In the genomic region with DNA sequence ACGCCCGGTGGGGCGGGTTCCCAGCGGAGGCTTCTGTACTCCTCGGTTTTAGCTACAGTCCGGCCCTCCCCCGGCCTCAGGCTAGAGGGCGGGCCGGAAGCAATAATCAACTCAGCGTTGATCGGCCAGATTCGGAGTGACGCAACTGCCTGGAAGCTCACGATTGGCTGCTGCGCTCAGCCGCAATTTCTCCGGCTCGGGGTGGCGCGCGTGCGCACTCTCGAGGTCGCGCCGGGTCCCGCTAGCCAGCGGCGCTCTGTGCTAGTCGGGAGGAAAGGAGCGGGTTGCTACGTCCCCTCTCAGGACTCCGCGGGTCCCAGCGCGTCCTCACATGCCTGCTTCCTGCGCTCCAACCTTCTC, we compare ENCODE assay signal across 8 mouse cellular contexts. TPM values are rescaled to one million over a fixed set of nuclear protein-coding genes. Genes with fewer than 3 reads are reported as not detected.
DNase-seq lines count a peak whose midpoint lies in the region; ATAC-seq and TF ChIP-seq lines count a peak whose summit lies in the region.

A gene (minus strand): TSS at position 113 of the 360 bp plus-strand sequence.

- H3K79me3 ChIP-seq in C2C12 (ENCODE audit: low read depth), result no peaks in the 10 kb centered on the region

- H3K27me3 ChIP-seq in C2C12 (ENCODE audit: control insufficient read depth, insufficient read depth, insufficient read length), result no peaks in the 10 kb centered on the region
- H3K27me3 ChIP-seq in erythroblast, embryonic 14.5 days (ENCODE audit: control insufficient read depth), result no peaks in the 10 kb centered on the region
- no peaks in the 10 kb centered on the region for H3K27me3 ChIP-seq in heart, embryonic 11.5 days (ENCODE audit: control insufficient read depth, insufficient read depth, low read length)
- no peaks in the 10 kb centered on the region for H3K27me3 ChIP-seq in kidney, embryonic 16.5 days (ENCODE audit: insufficient read depth, low read length)
- no peaks in the 10 kb centered on the region for H3K27me3 ChIP-seq in liver, adult 2 months (ENCODE audit: control insufficient read depth, insufficient read depth, low read length)
- no peaks in the 10 kb centered on the region for H3K27me3 ChIP-seq in myocyte (ENCODE audit: control insufficient read depth, insufficient read depth, insufficient read length)
- H3K27me3 ChIP-seq in splenic B cell, adult 2 months (ENCODE audit: control insufficient read depth, insufficient read depth, low read length, poor library complexity, severe bottlenecking), result 0 out of 2 replicates have a peak, but pooled peaks cover 2% of the 10 kb centered on the region

- H3K27ac ChIP-seq in heart, embryonic 11.5 days (ENCODE audit: low read depth, low read length), result peak within 1 kb of the TSS; percentile 79
- H3K27ac ChIP-seq in kidney, embryonic 16.5 days (ENCODE audit: low read length), result peak within 1 kb of the TSS; percentile 78; the same call in 1 of the 2 replicates
- H3K27ac ChIP-seq in liver, adult 2 months (replicated peaks; ENCODE audit: insufficient read depth, low read depth, low read length), result peak within 1 kb of the TSS; percentile 85

- TF ChIP-seq CTCF in C2C12 (IDR thresholded peaks at IDR 0.05; ENCODE audit: control insufficient read depth, insufficient read depth, insufficient read length), result no peak
- no peak for TF ChIP-seq CTCF in brain, embryonic 14.5 days (IDR thresholded peaks at IDR 0.05; ENCODE audit: borderline replicate concordance, extremely low read depth, insufficient read depth, insufficient read length)
- TF ChIP-seq CTCF in liver, adult 2 months (IDR thresholded peaks at IDR 0.05; ENCODE audit: low read depth, low read length), result no peak

- no peaks in the 10 kb centered on the region for H3K9me3 ChIP-seq in erythroblast, embryonic 14.5 days (ENCODE audit: control insufficient read depth, low read length)
- H3K9me3 ChIP-seq in heart, embryonic 11.5 days (replicated peaks; ENCODE audit: control insufficient read depth, low read length), result no peaks in the 10 kb centered on the region
- no peaks in the 10 kb centered on the region for H3K9me3 ChIP-seq in kidney, embryonic 16.5 days (ENCODE audit: low read length)

- H3K79me2 ChIP-seq in C2C12 (ENCODE audit: control insufficient read depth, insufficient read depth) (no peaks in the 10 kb centered on the region), myocyte (ENCODE audit: control insufficient read depth, insufficient read depth) (no peaks in the 10 kb centered on the region)
- no peaks in the 10 kb centered on the region for H3K79me2 ChIP-seq in liver, adult 2 months (ENCODE audit: control insufficient read depth, insufficient read depth, low read length)

- ATAC-seq in heart, embryonic 11.5 days (replicated peaks; ENCODE audit: insufficient number of reproducible peaks, low FRiP score, low TSS enrichment), result peak; percentile 96
- ATAC-seq in kidney, embryonic 16.5 days (ENCODE audit: low FRiP score, low TSS enrichment), result peak; percentile 97

- WGBS in heart, embryonic 11.5 days (ENCODE audit: insufficient replicate concordance), result 0% methylated on average over 37 of the region's 37 CpGs
- WGBS in kidney, embryonic 16.5 days, result 0% methylated on average over 37 of the region's 37 CpGs
- WGBS in liver, adult 2 months, result under 1% methylated on average over 37 of the region's 37 CpGs

- H3K36me3 ChIP-seq in C2C12 (ENCODE audit: control insufficient read depth, insufficient read depth), result no peaks in the 10 kb centered on the region
- H3K36me3 ChIP-seq in erythroblast, embryonic 14.5 days (ENCODE audit: control insufficient read depth), result no peaks in the 10 kb centered on the region
- no peaks in the 10 kb centered on the region for H3K36me3 ChIP-seq in heart, embryonic 11.5 days (ENCODE audit: control insufficient read depth, insufficient read depth, low read length)
- no peaks in the 10 kb centered on the region for H3K36me3 ChIP-seq in kidney, embryonic 16.5 days (ENCODE audit: insufficient read depth, low read length)
- H3K36me3 ChIP-seq in liver, adult 2 months (ENCODE audit: control insufficient read depth, insufficient read depth, low read length), result no peaks in the 10 kb centered on the region
- no peaks in the 10 kb centered on the region for H3K36me3 ChIP-seq in myocyte (ENCODE audit: control insufficient read depth, insufficient read depth)
- no peaks in the 10 kb centered on the region for H3K36me3 ChIP-seq in splenic B cell, adult 2 months (ENCODE audit: control insufficient read depth, insufficient read depth, low read length, poor library complexity, severe bottlenecking)

- H3K4me3 ChIP-seq in C2C12 (ENCODE audit: insufficient read depth, poor library complexity, severe bottlenecking), result peak within 1 kb of the TSS; percentile 45
- peak within 1 kb of the TSS; percentile 68 for H3K4me3 ChIP-seq in erythroblast, embryonic 14.5 days (replicated peaks)
- peak within 1 kb of the TSS; percentile 74 for H3K4me3 ChIP-seq in heart, embryonic 11.5 days (ENCODE audit: low read depth, low read length)
- H3K4me3 ChIP-seq in kidney, embryonic 16.5 days (ENCODE audit: low read length), result peak within 1 kb of the TSS; percentile 72
- peak within 1 kb of the TSS; percentile 71 for H3K4me3 ChIP-seq in liver, adult 2 months (ENCODE audit: insufficient read depth, low read depth, low read length)
- H3K4me3 ChIP-seq in myocyte, result peak within 1 kb of the TSS; percentile 66

- peak; percentile 89 for TF ChIP-seq POLR2A in brain, embryonic 14.5 days (IDR thresholded peaks at IDR 0.05; ENCODE audit: borderline replicate concordance, extremely low read depth, insufficient read depth, insufficient read length, poor library complexity, severe bottlenecking)
- peak; percentile 75 for TF ChIP-seq POLR2A in liver, adult 2 months (IDR thresholded peaks at IDR 0.05; ENCODE audit: extremely low read depth, insufficient read depth, low read length)
- peak; percentile 98 for TF ChIP-seq POLR2A in myocyte (IDR thresholded peaks at IDR 0.05; ENCODE audit: insufficient read length, low read depth)

- peaks cover 32% of the 10 kb centered on the region for H3K4me1 ChIP-seq in erythroblast, embryonic 14.5 days (ENCODE audit: control insufficient read depth)
- H3K4me1 ChIP-seq in heart, embryonic 11.5 days (ENCODE audit: control insufficient read depth, insufficient read depth, low read length), result peaks cover 5% of the 10 kb centered on the region; the same call in 1 of the 2 replicates
- H3K4me1 ChIP-seq in kidney, embryonic 16.5 days (ENCODE audit: insufficient read depth, low read length), result peaks cover 19% of the 10 kb centered on the region
- H3K4me1 ChIP-seq in liver, adult 2 months (ENCODE audit: control insufficient read depth, insufficient read depth, low read length), result peaks cover 8% of the 10 kb centered on the region

- peak within 1 kb of the TSS; percentile 80 for H3K4me2 ChIP-seq in heart, embryonic 11.5 days
- H3K4me2 ChIP-seq in kidney, embryonic 16.5 days (replicated peaks; ENCODE audit: low read depth, low read length), result peak within 1 kb of the TSS; percentile 83
- H3K4me2 ChIP-seq in myocyte (ENCODE audit: low read depth), result peak within 1 kb of the TSS; percentile 71

- H3K9ac ChIP-seq in heart, embryonic 11.5 days (ENCODE audit: low read depth, low read length), result peak within 1 kb of the TSS; percentile 79
- H3K9ac ChIP-seq in kidney, embryonic 16.5 days (replicated peaks; ENCODE audit: low read length), result peak within 1 kb of the TSS; percentile 89
- H3K9ac ChIP-seq in liver, adult 2 months (ENCODE audit: low read depth, low read length), result peak within 1 kb of the TSS; percentile 87

- H3ac ChIP-seq in C2C12 (ENCODE audit: control insufficient read depth, insufficient read length, low read depth) (peak within 1 kb of the TSS; percentile 98), myocyte (ENCODE audit: control insufficient read depth, insufficient read length) (peak within 1 kb of the TSS; percentile 69)

- peak; percentile 98 for DNase-seq in brain, embryonic 14.5 days (ENCODE audit: low read depth)
- DNase-seq in liver, adult 2 months (ENCODE audit: extremely low read depth, low read depth, low spot score), result peak; percentile 90
- peak; percentile 96 for DNase-seq in splenic B cell, adult 2 months (ENCODE audit: low read depth, low spot score)

TF ChIP-seq in C2C12, 6 proteins besides CTCF, POLR2A, EP300 and RAD21:
- TF ChIP-seq CEBPB (IDR thresholded peaks at IDR 0.05; ENCODE audit: low read depth) (peak; percentile 38), MYOD1 (IDR thresholded peaks at IDR 0.05; ENCODE audit: control insufficient read depth, insufficient read length, low read depth) (no peak)
TF ChIP-seq in C2C12: peak in this region for 1.

TF ChIP-seq in myocyte, 11 proteins besides CTCF, POLR2A, EP300 and RAD21:
- TF ChIP-seq POLR2AphosphoS2 (IDR thresholded peaks at IDR 0.05; ENCODE audit: insufficient read length, low read depth) (peak; percentile 94), E2F4 (IDR thresholded peaks at IDR 0.05; ENCODE audit: insufficient read depth) (no peak)

RNA-seq across cellular contexts. Expression of the gene that starts here (rescaled TPM):
- polyA plus RNA-seq in C2C12 (2012; fragmentation: generic; extraction: Trizol), result 10.5 TPM
- 58.0 and 59.4 TPM in 2 replicates for polyA plus RNA-seq in brain, embryonic 14.5 days (2012; rRNA removed)
- polyA plus RNA-seq in erythroblast, embryonic 14.5 days (2012), result 0.09 and 0.18 TPM in 2 replicates
- 12.1 and 13.2 TPM in 2 replicates for polyA plus RNA-seq in heart, embryonic 11.5 days (2014; fragmentation: Nextera tagmentation; extraction: Ambion mirVana)
- 24.3 and 26.0 TPM in 2 replicates for polyA plus RNA-seq in kidney, embryonic 16.5 days (2015; fragmentation: Nextera tagmentation; extraction: Ambion mirVana)
- 5.9 and 6.6 TPM in 2 replicates for total RNA-seq in liver, adult 2 months (2014; rRNA removed)
- polyA plus RNA-seq in liver, adult 2 months (2012; rRNA removed), result 9.3 and 13.0 TPM in 2 replicates
- polyA plus RNA-seq in myocyte (2012; fragmentation: generic; extraction: Trizol), result 19.2 TPM

Comparison
In these comparisons a context has a peak if more than half of its experiments do, and no peak if none do; other contexts are left out.
1. Peak in every context shown above with its lines: DNase-seq, ATAC-seq, H3K4me3 ChIP-seq and H3K27ac ChIP-seq.